Mouse (Mus musculus) midbrain, embryonic 15.5 days (tissue): ENCODE data around the gene Dppa2. TPM values are rescaled to one million over a fixed set of nuclear protein-coding genes. Genes with fewer than 3 reads are reported as not detected.

ENCODE experiments used
- ATAC-seq: fragments of 200-750 bp; cut with Nextera tagmentation; replicated peaks from 2 replicates; pipeline ENCODE4 v1.8.0; 2017; ENCODE audit warnings: moderate TSS enrichment
- H3K27ac ChIP-seq: fragments of 300-500 bp; sonication (generic); 2 replicates; pipeline ENCODE4 v1.5.1; 2015; ENCODE audit warnings: mild to moderate bottlenecking, inconsistent platforms
- H3K27me3 ChIP-seq: fragments of 300-500 bp; sonication (generic); replicated peaks from 2 replicates; pipeline ENCODE4 v1.6.1; 2015; ENCODE audit warnings: inconsistent platforms
- H3K36me3 ChIP-seq: fragments of 300-500 bp; sonication (generic); replicated peaks from 2 replicates; pipeline ENCODE4 v1.6.1; 2015; ENCODE audit warnings: inconsistent platforms
- H3K4me1 ChIP-seq: fragments of 300-500 bp; sonication (generic); 2 replicates; pipeline ENCODE4 v1.6.1; 2015; ENCODE audit warnings: inconsistent platforms
- H3K4me2 ChIP-seq: fragments of 300-500 bp; sonication (generic); 2 replicates; pipeline ENCODE4 v1.6.1; 2015; ENCODE audit warnings: inconsistent platforms, mild to moderate bottlenecking, moderate library complexity
- H3K4me3 ChIP-seq: fragments of 300-500 bp; sonication (generic); 2 replicates; pipeline ENCODE4 v1.5.1; 2015; ENCODE audit warnings: mild to moderate bottlenecking, inconsistent platforms
- H3K9ac ChIP-seq: fragments of 300-500 bp; sonication (generic); 2 replicates; pipeline ENCODE4 v1.6.1; 2015; ENCODE audit warnings: mild to moderate bottlenecking, inconsistent platforms
- H3K9me3 ChIP-seq: fragments of 300-500 bp; sonication (generic); 2 replicates; pipeline ENCODE4 v1.6.1; 2016; ENCODE audit warnings: inconsistent platforms
- WGBS: fragments of 180-500 bp; shearing (Covaris S2); methylation state at CpG from one replicate; pipeline ENCODE4 v1.1.7; 2015; ENCODE audit warnings: mixed read lengths; 5-methylcytosine and 5-hydroxymethylcytosine counted together
- polyA plus RNA-seq: library from polyadenylated mRNA; unstranded; fragments of >200 nt; fragmentation: Nextera tagmentation; extraction: Ambion mirVana; gene quantifications from 2 replicates; pipeline ENCODE4 v1.2.1, GENCODE M21; 2015

The Dppa2 gene
- polyA plus RNA-seq, 1 experiment from 2014 or later = not detected

- H3K9ac ChIP-seq = no peak overlapping the region
- no peak overlapping the region for H3K4me2 ChIP-seq
- H3K27me3 ChIP-seq = no peaks in the 10 kb centered on the region
- H3K4me3 ChIP-seq = no peak overlapping the region
- 0 out of 2 replicates have a peak, but pooled peaks cover 2% of the 10 kb centered on the region for H3K9me3 ChIP-seq
- H3K4me1 ChIP-seq = no peaks in the 10 kb centered on the region
- ATAC-seq = no peak
- no peak overlapping the region for H3K27ac ChIP-seq
- no peaks in the 10 kb centered on the region for H3K36me3 ChIP-seq
- WGBS = 100% methylated on average over 1 of the region's 1 CpGs
Measured at GRCm38 (mm10) chr16:48356417-48356816, 52.7 kb downstream of the Dppa2 start.

DNA sequence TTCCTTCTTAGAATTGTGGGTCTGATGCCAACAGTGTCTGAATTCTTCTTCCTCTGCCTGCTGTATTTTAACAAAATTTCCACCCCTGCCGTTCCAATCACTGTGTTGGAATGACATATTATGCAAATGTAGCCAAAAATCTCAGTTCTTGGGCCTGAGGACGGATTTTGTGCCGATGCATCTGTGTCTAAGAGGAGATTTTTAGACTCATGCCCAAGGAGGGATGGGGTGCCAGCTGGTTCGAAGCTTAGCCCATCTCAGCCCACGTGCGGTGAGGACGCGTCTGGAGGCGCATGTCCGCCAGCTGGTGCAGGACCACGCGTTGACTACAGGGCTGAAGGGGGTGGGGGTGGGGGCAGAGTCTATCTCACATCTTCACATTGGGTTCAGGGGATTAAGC lies 57.2 kb downstream of the Dppa2 start:
- 88% methylated on average over 12 of the region's 12 CpGs for WGBS
- H3K4me1 ChIP-seq = no peaks in the 10 kb centered on the region
- H3K4me3 ChIP-seq = no peak overlapping the region
- no peak overlapping the region for H3K4me2 ChIP-seq
- no peak overlapping the region for H3K9ac ChIP-seq
- no peaks in the 10 kb centered on the region for H3K36me3 ChIP-seq
- no peak for ATAC-seq
- no peaks in the 10 kb centered on the region for H3K27me3 ChIP-seq
- H3K9me3 ChIP-seq = 0 out of 2 replicates have a peak, but pooled peaks cover 2% of the 10 kb centered on the region
- H3K27ac ChIP-seq = no peak overlapping the region

DNA sequence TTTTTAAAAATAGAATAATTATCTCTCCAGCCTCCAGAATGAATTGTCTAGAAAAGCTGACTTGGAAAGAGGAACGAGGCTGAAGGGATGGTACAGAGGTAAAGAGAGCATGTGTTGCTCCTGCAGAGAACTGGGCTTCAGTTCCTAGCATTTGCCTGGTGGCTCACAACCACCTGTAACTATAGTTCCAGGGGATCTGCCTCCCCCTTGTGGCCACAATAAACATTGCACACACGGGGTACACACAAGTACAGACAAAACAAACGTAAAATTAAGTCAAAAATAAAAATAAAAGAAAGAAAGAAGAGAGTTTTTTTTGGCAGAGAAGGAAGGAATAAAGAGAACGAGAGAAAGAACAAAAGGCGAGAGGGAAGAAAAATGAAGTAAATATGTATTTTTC lies 63.1 kb downstream of the Dppa2 start:
- no peaks in the 10 kb centered on the region for H3K4me1 ChIP-seq
- no peak overlapping the region for H3K4me3 ChIP-seq
- no peak overlapping the region for H3K9ac ChIP-seq
- no peak for ATAC-seq
- H3K27me3 ChIP-seq = no peaks in the 10 kb centered on the region
- H3K4me2 ChIP-seq = no peak overlapping the region
- WGBS = 92% methylated on average over 5 of the region's 5 CpGs
- no peak overlapping the region for H3K27ac ChIP-seq
- no peaks in the 10 kb centered on the region for H3K36me3 ChIP-seq
- H3K9me3 ChIP-seq = no peaks in the 10 kb centered on the region

GRCm38 (mm10) chr16:48368096-48368495 lies 64.4 kb downstream of the Dppa2 start:
- Histone ChIP-seq H3K4me3 (no peak overlapping the region), H3K36me3 (no peaks in the 10 kb centered on the region), H3K9me3 (no peaks in the 10 kb centered on the region), H3K4me2 (no peak overlapping the region), H3K9ac (no peak overlapping the region), H3K27ac (no peak overlapping the region), H3K27me3 (no peaks in the 10 kb centered on the region), H3K4me1 (no peaks in the 10 kb centered on the region)
- ATAC-seq = no peak
- WGBS = 97% methylated on average over 2 of the region's 2 CpGs

Other genes with a start within 250 kb of the Dppa2 start
- not detected in 2 replicates for gene Dppa4, start 20.2 kb upstream of the Dppa2 start, polyA plus RNA-seq
- gene Gm5485, start 108.5 kb downstream of the Dppa2 start, polyA plus RNA-seq = not detected in 2 replicates
- not detected in 2 replicates for gene Morc1, start 127.3 kb downstream of the Dppa2 start, polyA plus RNA-seq